Mouse (Mus musculus) gastrocnemius, adult 8-10 months (tissue): ENCODE results near the gene Ldhd. TPM values are rescaled to one million over a fixed set of nuclear protein-coding genes. Genes with fewer than 3 reads are reported as not detected.
"Not testable (repeated sequence)": the region's sequence is repeated elsewhere in the genome, so short reads cannot be mapped to it uniquely, and the experiment has no call there.

Experiments used
- DNase-seq, 2 experiments: peaks; one replicate each; pipeline ENCODE4 v3.0.0; 2022; ENCODE audit warnings: low spot score in 2 of 2
- total RNA-seq, 4 experiments: library from RNA; stranded (reverse); gene quantifications; 2 replicates each; pipeline ENCODE4 v1.2.4; 2022

The Ldhd gene
- total RNA-seq, result 10 to 100 TPM; 28.8 to 37.2 (median 31.5) TPM

- DNase-seq, result peak; percentile 37 to 68
These were observed at the start of gene Ldhd for GRCm38 (mm10) chr8:111630105-111630521. Ldhd (minus strand) TSS chr8:111630374.

GRCm38 (mm10) chr8:111678848-111679247, 48.7 kb upstream of the Ldhd start:
- DNase-seq, result no peak

GRCm38 (mm10) chr8:111678111-111678510, 47.9 kb upstream of the Ldhd start:
- DNase-seq, result peak in 1 of 2 experiments; percentile 17

- no peak for DNase-seq
These were observed 46.1 kb upstream of the Ldhd start for GRCm38 (mm10) chr8:111676237-111676636.

- DNase-seq, result no peak
These were observed 36.6 kb upstream of the Ldhd start for GRCm38 (mm10) chr8:111666751-111667150.

- peak; percentile 61 to 69 for DNase-seq
These were observed 32.3 kb upstream of the Ldhd start for GRCm38 (mm10) chr8:111662473-111662872.

GRCm38 (mm10) chr8:111658819-111659423, 28.7 kb upstream of the Ldhd start:
- DNase-seq, result no peak

DNA sequence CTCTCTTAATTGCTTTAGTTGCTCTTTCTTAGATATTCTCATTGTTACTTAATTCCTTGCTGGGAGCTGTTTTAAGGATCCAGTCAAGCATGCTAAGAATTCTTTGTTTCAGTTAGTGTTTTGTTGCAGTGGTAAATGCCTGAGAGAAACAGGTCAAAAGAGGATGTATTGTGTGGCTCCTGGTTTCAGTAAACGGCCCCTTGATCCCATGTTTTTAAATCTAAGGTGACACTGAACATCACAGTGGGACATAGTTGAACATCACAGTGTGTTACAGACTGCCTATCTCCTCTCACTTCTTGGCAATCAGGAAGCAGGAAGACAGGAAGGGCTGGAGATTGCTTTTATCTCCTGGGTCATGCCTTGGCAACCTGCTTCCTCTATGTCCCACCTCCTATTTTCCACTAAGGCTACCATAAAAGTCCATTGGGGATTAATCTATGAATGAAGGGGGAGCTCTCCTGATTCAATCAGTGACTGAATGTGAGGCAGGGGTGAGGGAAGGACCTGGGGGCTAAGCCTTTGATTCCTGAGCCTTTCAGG, 27.2 kb upstream of the Ldhd start:
- no peak for DNase-seq

DNA sequence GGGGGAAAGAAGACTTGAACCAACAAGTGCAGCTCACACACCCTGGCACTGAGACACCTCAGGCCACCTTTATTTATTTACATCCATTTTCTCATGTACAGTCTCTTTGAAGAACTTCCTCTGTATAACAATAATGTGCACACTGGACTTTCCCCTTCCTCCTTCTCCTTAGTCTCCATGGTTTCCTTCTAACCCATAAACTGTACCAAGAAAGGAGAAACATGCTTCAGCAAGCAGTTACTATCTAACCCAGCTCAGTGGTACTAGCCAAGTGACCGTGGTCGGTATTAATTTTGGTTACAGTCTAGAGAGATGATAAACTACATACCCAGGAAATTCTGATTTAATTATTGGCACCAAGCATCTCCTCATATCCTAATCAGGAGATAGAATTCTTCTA, 23.4 kb upstream of the Ldhd start:
- no peak for DNase-seq

GRCm38 (mm10) chr8:111650651-111651050, 20.5 kb upstream of the Ldhd start:
- no peak for DNase-seq

- DNase-seq, result no peak
These were observed 18.7 kb upstream of the Ldhd start for GRCm38 (mm10) chr8:111648834-111649233.

DNA sequence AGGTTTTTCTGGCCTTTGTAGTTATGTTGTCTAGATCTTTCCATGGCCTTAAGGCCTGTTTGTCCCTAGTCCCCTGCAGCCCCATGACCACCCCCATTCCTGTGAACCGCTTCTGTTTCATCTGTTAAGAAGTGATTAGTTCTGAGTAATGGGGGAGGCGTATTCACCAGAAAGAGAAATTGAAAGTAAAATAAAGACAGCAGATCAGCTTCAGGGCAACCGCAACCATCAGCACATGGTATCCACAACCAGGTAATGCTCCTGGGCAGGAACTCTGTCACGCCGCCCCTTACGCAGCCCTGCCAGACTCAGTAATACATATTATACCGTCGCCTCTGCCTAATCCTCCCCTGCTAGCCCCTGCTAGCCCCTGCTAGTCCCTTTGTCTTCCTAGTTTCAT, 15.5 kb upstream of the Ldhd start:
- no peak for DNase-seq

GRCm38 (mm10) chr8:111644286-111645051, 14.3 kb upstream of the Ldhd start:
- not testable (repeated sequence) for DNase-seq

DNA sequence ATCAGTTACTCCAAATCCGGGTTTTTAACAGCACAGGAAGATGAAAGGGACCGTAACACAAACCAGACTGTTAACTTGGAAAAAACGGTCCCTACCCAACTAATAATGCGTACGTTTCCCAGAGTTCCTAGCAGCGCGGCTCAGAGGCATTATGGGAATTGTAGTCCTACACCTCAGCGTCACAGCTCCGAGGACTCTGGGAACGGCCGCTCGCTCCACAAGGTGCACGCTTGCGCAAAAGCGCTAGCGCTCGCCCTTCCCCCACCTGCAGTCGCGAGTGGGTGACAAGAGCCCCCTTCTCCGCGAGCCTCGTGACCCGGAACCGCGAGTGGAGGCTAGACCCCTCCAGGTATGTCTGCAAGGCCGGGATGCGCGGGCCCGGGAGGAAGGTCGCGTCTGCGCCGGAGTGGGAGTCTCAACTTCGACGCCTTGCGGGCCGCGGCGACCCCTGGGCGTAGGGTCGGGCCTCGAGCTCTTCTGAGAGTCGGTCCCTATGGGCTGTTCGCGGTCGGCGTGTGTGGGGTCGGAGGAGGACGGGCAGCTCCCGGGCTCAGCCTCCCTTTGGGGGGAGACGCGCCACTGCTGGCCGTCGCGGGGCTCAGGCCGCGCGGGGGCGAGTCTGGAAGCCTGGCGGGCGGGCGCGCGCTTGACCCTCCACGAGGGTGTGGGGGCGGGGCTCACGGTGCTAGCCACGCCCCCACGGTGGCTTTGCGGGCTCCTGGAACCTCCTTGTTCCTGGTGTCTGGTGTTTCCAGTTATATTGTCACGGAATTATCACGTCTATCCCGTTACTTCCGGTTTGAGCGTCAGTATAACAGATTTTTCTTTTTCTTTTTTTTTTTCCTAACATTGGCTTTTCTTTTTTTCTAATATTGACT, 13.3 kb upstream of the Ldhd start, which contains the start of gene Zfp1:
Gene Zfp1, plus strand, starts transcription at position 138 of the 878 bp plus-strand sequence.
- peak; percentile 83 to 88 for DNase-seq

DNA sequence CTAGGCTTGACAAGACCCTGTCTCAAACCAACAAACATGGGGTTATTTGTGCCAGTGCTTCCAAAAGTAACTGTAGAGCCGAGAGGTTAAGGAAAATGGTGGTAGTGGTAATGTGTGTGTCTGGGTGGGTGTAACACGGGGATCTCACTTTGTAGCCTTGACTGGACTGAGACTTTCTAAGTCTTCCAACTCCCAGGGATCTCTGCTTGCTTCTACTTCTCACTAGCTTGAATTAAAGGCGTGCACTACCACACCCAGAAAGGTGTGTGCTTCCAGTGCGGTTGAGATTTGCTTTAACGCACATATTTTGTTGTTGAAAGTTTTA, 12.7 kb upstream of the Ldhd start:
- no peak for DNase-seq

DNA sequence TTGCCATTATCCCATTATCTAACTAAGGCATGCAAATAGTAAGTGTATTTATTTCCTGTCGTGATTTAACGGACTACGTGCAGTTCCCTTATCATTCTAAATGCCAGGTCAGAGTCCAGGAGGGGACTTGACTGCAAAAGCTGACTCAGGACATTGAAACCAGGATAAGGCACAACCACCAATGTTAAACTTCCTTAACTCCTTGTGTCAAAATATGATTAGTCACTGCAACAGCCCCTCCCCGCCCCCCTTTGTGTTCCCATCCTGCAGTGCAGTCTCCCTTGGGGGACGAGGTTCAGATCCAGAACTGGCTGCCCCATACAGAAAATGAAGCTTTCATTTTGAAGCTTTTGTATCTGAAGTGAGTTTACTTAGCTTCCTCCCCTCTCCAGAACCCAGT, 12.3 kb upstream of the Ldhd start:
- DNase-seq, result no peak

- DNase-seq, result no peak
These were observed 10.9 kb upstream of the Ldhd start for GRCm38 (mm10) chr8:111641064-111641463.

DNA sequence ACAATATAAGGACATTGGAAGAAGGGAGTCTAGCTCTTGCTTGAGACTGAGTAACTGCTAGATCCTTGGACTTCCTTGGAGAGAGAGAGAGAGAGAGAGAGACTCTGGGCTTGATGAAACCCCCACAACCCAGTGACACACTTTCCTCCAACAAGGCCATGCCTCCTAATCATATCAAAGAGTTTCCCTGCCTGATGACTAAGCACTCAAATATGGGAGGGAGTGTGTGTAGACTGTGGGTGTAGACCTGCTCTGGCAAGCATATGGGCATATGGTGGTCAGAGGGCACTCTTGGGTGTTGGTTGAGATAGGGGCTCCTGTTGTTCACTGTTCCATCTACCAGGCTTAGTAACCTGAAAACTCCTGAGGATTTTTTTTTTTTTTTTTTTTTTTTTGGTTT, 7.9 kb upstream of the Ldhd start:
- no peak for DNase-seq

DNA sequence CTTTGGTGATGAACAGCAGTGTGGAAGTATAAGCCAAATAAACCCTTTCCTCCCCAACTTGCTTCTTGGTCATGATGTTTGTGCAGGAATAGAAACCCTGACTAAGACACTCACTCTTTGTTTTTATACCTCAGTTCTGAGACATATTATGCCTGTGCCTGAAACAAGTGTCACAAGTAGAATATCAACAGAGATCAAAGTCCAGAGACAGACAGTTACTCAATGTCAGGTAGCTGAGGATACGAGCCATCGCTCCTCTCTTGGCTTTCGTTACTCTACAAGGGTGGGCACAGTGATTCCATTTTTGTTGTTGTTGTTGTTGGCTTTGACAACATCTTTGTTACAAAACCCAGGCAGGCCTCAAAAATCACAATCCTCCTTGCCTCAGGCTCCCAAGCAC, 2.8 kb upstream of the Ldhd start:
- DNase-seq, result no peak

GRCm38 (mm10) chr8:111631589-111631988, 1.4 kb upstream of the Ldhd start:
- DNase-seq, result no peak

DNA sequence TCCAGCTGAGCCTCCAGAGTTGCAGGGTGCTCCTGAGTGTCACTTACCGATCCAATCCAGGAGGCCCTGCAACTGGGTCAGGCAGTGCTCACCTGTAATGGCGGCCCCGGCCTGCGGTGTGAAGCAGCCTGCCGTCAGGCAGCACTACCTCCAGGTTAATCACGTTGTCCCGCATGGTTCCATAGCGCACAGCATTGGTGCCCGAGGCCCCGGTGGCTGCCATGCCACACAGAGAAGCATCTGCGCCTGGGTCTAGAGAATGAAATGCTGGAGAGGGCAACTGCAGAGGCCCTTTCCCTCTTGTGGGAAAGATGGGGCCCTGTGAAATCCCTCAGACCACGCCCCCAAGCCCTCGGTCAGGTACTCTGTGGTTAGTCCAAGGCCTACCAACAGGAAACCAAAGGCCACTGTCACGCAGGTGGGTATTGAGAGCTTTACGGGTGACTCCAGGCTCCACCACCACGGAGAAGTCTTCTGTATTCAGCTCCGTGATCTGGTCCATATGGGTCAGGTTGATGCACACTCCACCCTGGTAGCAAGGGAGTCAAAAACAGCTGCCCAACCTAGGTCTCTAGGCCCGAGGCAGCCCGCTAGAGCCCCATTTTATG, 1.2 kb downstream of the Ldhd start:
- DNase-seq, result no peak
